Mouse (Mus musculus): ENCODE measurements at regions not wholly inside any gene's neighbourhood (a gene's known extent, or its start where the extent isn't known, plus 50 kb on each side); places are given as distances from the start of the nearest gene placed in this dataset.
A peak's percentile ranks its signal among the peaks of the same experiment; 100 is the strongest.

- TF ChIP-seq POLR2A (IDR thresholded peaks at IDR 0.05; ENCODE audit: borderline replicate concordance, insufficient read depth, low read length) (no peak), CTCF (IDR thresholded peaks at IDR 0.05; ENCODE audit: borderline replicate concordance, insufficient read depth, low read depth, low read length) (no peak)
- no peaks in the 10 kb centered on the region for H3K27me3 ChIP-seq (ENCODE audit: control insufficient read depth, insufficient read depth, low read length)
- H3K27ac ChIP-seq (ENCODE audit: insufficient read depth, low read length), result no peak overlapping the region
- no peaks in the 10 kb centered on the region for H3K4me1 ChIP-seq (ENCODE audit: control insufficient read depth, insufficient read depth, low read length)
- WGBS, result 86% methylated on average over 5 of the region's 5 CpGs
- no peak for DNase-seq
- no peak overlapping the region for H3K4me3 ChIP-seq (replicated peaks; ENCODE audit: insufficient read depth, low read depth, low read length)
Measured at GRCm38 (mm10) chr4:10753176-10753575, 121.1 kb upstream of the 2610301B20Rik start.

- Histone ChIP-seq H3K4me3 (replicated peaks; ENCODE audit: insufficient read depth, low read depth, low read length) (no peak overlapping the region), H3K27me3 (ENCODE audit: control insufficient read depth, insufficient read depth, low read length) (no peaks in the 10 kb centered on the region), H3K27ac (ENCODE audit: insufficient read depth, low read length) (no peak overlapping the region), H3K4me1 (ENCODE audit: control insufficient read depth, insufficient read depth, low read length) (no peaks in the 10 kb centered on the region)
- TF ChIP-seq CTCF (IDR thresholded peaks at IDR 0.05; ENCODE audit: borderline replicate concordance, insufficient read depth, low read depth, low read length), result no peak
- no peak for TF ChIP-seq POLR2A (IDR thresholded peaks at IDR 0.05; ENCODE audit: borderline replicate concordance, insufficient read depth, low read length)
- no peak for DNase-seq
- WGBS, result 95% methylated on average over 4 of the region's 4 CpGs
Measured at GRCm38 (mm10) chr4:10759491-10759890, 114.8 kb upstream of the 2610301B20Rik start.

GRCm38 (mm10) chr4:10767676-10768075 lies 106.6 kb upstream of the 2610301B20Rik start:
- TF ChIP-seq POLR2A (IDR thresholded peaks at IDR 0.05; ENCODE audit: borderline replicate concordance, insufficient read depth, low read length) (no peak), CTCF (IDR thresholded peaks at IDR 0.05; ENCODE audit: borderline replicate concordance, insufficient read depth, low read depth, low read length) (no peak)
- Histone ChIP-seq H3K4me1 (ENCODE audit: control insufficient read depth, insufficient read depth, low read length) (no peaks in the 10 kb centered on the region), H3K27me3 (ENCODE audit: control insufficient read depth, insufficient read depth, low read length) (no peaks in the 10 kb centered on the region), H3K27ac (ENCODE audit: insufficient read depth, low read length) (no peak overlapping the region), H3K4me3 (replicated peaks; ENCODE audit: insufficient read depth, low read depth, low read length) (no peak overlapping the region)
- peak; percentile 45 to 80 for DNase-seq
- WGBS, result 10% methylated on average over 6 of the region's 6 CpGs

GRCm38 (mm10) chr4:10770026-10770643 lies 104.2 kb upstream of the 2610301B20Rik start:
- Histone ChIP-seq H3K27me3 (ENCODE audit: control insufficient read depth, insufficient read depth, low read length) (no peaks in the 10 kb centered on the region), H3K4me3 (replicated peaks; ENCODE audit: insufficient read depth, low read depth, low read length) (no peak overlapping the region), H3K27ac (ENCODE audit: insufficient read depth, low read length) (no peak overlapping the region), H3K4me1 (ENCODE audit: control insufficient read depth, insufficient read depth, low read length) (no peaks in the 10 kb centered on the region)
- no peak for TF ChIP-seq POLR2A (IDR thresholded peaks at IDR 0.05; ENCODE audit: borderline replicate concordance, insufficient read depth, low read length)
- TF ChIP-seq CTCF (IDR thresholded peaks at IDR 0.05; ENCODE audit: borderline replicate concordance, insufficient read depth, low read depth, low read length), result no peak
- DNase-seq, result no peak
- 94% methylated on average over 13 of the region's 13 CpGs for WGBS

- WGBS, result 18% methylated on average over 3 of the region's 3 CpGs
- no peak for TF ChIP-seq CTCF (IDR thresholded peaks at IDR 0.05; ENCODE audit: borderline replicate concordance, insufficient read depth, low read depth, low read length)
- TF ChIP-seq POLR2A (IDR thresholded peaks at IDR 0.05; ENCODE audit: borderline replicate concordance, insufficient read depth, low read length), result no peak
- H3K27ac ChIP-seq (ENCODE audit: insufficient read depth, low read length), result no peak overlapping the region
- no peak overlapping the region for H3K4me3 ChIP-seq (replicated peaks; ENCODE audit: insufficient read depth, low read depth, low read length)
- H3K4me1 ChIP-seq (ENCODE audit: control insufficient read depth, insufficient read depth, low read length), result no peaks in the 10 kb centered on the region
- no peak for DNase-seq
- no peaks in the 10 kb centered on the region for H3K27me3 ChIP-seq (ENCODE audit: control insufficient read depth, insufficient read depth, low read length)
Measured at GRCm38 (mm10) chr4:10774557-10775215, 99.6 kb upstream of the 2610301B20Rik start.

- WGBS, result 81% methylated on average over 2 of the region's 2 CpGs
- no peaks in the 10 kb centered on the region for H3K27me3 ChIP-seq (ENCODE audit: control insufficient read depth, insufficient read depth, low read length)
- no peak for DNase-seq
- no peaks in the 10 kb centered on the region for H3K4me1 ChIP-seq (ENCODE audit: control insufficient read depth, insufficient read depth, low read length)
- H3K4me3 ChIP-seq (replicated peaks; ENCODE audit: insufficient read depth, low read depth, low read length), result no peak overlapping the region
- TF ChIP-seq CTCF (IDR thresholded peaks at IDR 0.05; ENCODE audit: borderline replicate concordance, insufficient read depth, low read depth, low read length) (no peak), POLR2A (IDR thresholded peaks at IDR 0.05; ENCODE audit: borderline replicate concordance, insufficient read depth, low read length) (no peak)
- H3K27ac ChIP-seq (ENCODE audit: insufficient read depth, low read length), result no peak overlapping the region
Measured at GRCm38 (mm10) chr4:10786701-10787100, 87.6 kb upstream of the 2610301B20Rik start.

GRCm38 (mm10) chr4:10788306-10788705 lies 86.0 kb upstream of the 2610301B20Rik start:
- TF ChIP-seq POLR2A (IDR thresholded peaks at IDR 0.05; ENCODE audit: borderline replicate concordance, insufficient read depth, low read length) (no peak), CTCF (IDR thresholded peaks at IDR 0.05; ENCODE audit: borderline replicate concordance, insufficient read depth, low read depth, low read length) (no peak)
- H3K4me3 ChIP-seq (replicated peaks; ENCODE audit: insufficient read depth, low read depth, low read length), result no peak overlapping the region
- H3K27me3 ChIP-seq (ENCODE audit: control insufficient read depth, insufficient read depth, low read length), result no peaks in the 10 kb centered on the region
- no peak overlapping the region for H3K27ac ChIP-seq (ENCODE audit: insufficient read depth, low read length)
- no peak for DNase-seq
- no peaks in the 10 kb centered on the region; the same call in 1 of the 2 replicates for H3K4me1 ChIP-seq (ENCODE audit: control insufficient read depth, insufficient read depth, low read length)

- no peak overlapping the region for H3K27ac ChIP-seq (ENCODE audit: insufficient read depth, low read length)
- no peak overlapping the region for H3K4me3 ChIP-seq (replicated peaks; ENCODE audit: insufficient read depth, low read depth, low read length)
- WGBS, result 73% methylated on average over 3 of the region's 3 CpGs
- DNase-seq, result no peak
- no peaks in the 10 kb centered on the region for H3K27me3 ChIP-seq (ENCODE audit: control insufficient read depth, insufficient read depth, low read length)
- TF ChIP-seq CTCF (IDR thresholded peaks at IDR 0.05; ENCODE audit: borderline replicate concordance, insufficient read depth, low read depth, low read length), result no peak
- TF ChIP-seq POLR2A (IDR thresholded peaks at IDR 0.05; ENCODE audit: borderline replicate concordance, insufficient read depth, low read length), result no peak
- H3K4me1 ChIP-seq (ENCODE audit: control insufficient read depth, insufficient read depth, low read length), result no peaks in the 10 kb centered on the region; the same call in 1 of the 2 replicates
Measured at GRCm38 (mm10) chr4:10789141-10789540, 85.2 kb upstream of the 2610301B20Rik start.

Data from cerebellum, adult 2 months (tissue).